Mouse (Mus musculus) bone marrow, adult 2 months (tissue): ENCODE measurements around the gene Rnf215.

Source experiments
- CTCF ChIP-seq: fragments of 200-500 bp; IDR thresholded peaks from 2 replicates; pipeline ENCODE4 v1.5.1; 2011; ENCODE audit warnings: low read length, control low read depth; ENCODE audit not compliant: control insufficient read depth, insufficient read depth
- POLR2A ChIP-seq: fragments of 200-500 bp; IDR thresholded peaks from 2 replicates; pipeline ENCODE4 v1.6.1; 2011; ENCODE audit warnings: low read depth, mild to moderate bottlenecking, control low read depth, low read length, borderline replicate concordance; ENCODE audit not compliant: control insufficient read depth

DNA sequence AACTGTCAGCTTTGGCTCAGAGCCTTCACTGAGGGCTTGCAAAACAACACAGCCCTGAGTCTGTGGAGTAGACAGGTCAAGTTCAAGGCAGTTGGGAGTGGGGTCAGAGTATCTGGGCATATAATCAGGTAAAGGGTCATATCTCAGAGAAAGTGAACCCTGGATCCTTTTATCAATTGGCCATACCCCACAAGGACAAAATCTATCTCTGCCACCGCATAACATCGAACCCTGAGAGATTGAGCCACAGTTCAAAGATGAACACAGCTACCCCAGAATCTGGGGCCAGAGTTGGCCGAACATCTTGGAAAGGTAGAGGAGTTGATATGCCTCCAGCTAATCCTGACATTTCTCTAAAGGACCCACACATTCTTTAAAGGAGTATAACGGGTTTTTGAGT, 23.0 kb upstream of the Rnf215 start:
- TF ChIP-seq CTCF: no peak
- TF ChIP-seq POLR2A: no peak
